Mouse (Mus musculus): ENCODE measurements around the gene Hnrnpa1.
"Not testable (repeated sequence)": the region's sequence is repeated elsewhere in the genome, so short reads cannot be mapped to it uniquely, and the experiment has no call there.

The Hnrnpa1 gene

DNA sequence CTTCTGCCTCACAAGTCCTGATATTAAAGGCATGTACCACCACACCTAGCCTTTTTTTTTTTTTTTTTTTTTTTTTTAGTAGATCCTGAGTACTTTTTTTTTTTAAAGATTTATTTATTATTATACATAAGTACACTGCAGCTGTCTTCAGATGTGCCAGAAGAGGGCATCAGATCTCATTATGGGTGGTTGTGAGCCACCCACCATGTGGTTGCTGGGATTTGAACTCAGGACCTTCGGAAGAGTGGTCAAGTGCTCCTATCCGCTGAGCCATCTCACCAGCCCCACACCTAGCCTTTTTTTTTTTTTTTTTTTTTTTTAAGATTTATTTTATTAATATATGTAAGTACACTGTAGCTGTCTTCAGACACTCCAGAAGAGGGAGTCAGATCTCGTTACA lies 35.7 kb downstream of the Hnrnpa1 start:
- DNase-seq, result not testable (repeated sequence)

DNA sequence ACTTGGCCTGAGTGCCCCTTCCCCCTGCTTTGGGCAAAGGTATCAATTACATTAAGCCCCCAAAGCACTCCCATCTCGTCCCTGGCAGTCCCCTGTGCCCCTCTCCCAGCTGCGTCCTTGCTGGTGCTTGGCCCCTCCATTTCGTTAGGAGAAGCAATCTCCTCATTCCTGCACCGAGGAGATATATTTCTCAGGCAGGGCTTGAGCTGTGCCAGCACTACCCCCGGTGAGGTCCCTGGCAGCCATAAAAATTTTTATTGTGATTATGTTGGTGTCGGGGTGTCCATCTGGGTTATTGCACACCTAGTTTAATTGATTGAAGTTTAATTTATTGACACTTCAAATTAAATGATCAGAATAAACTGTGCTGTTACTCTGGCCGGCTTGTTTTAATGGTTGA lies 37.7 kb downstream of the Hnrnpa1 start:
- DNase-seq, result no peak

DNA sequence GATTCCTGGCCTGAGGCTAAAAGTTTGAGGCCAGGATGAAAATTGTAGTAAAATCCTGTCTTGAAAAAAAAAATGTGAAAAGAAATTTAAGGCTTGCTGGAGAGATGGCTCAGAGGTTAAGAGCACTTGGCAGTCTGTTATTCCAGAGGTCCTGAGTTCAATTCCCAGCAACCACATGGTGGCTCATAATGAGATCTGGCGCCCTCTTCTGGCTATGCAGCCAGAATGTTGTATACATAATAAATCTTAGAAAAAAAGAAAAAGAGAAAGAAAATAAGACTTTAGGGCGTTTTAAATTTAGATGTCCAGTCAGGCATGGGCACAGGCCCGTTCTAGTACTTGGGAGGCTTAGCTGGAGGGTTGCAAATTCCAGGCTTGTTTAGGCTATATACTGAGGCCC lies 39.5 kb downstream of the Hnrnpa1 start:
- DNase-seq, result peak in 1 of 2 experiments; percentile 51

DNA sequence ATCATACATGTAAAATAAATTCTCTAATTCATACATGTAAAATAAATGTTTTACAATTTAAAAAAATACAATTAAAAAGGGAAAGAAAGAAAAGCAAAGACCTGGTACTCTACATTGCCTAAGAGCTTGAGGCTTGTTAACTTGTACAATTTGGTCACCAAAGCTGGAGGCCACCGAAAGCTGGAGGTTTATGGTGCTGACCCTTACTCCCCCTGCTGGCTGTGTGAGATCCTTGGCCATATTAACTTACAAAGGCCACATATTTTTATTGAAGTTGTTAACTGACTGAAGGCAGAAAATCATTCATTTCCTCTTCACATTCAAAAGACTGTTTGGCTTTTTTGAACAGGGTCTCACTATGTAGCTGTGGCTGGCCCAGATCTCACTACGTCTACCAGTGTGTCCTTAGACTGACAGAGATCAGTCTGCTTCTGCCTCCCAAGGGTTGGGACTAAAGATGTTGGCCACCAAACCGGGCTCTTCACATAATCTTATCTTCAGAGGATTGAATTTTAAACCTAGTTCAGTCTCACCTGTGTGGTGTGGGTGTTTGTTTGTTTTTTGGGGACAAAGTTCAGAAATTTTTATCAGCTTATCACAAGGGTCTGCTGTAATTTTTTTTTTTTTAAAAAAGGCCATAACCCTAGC lies 40.7 kb downstream of the Hnrnpa1 start:
- peak in 1 of 2 experiments; percentile 20 for DNase-seq

DNA sequence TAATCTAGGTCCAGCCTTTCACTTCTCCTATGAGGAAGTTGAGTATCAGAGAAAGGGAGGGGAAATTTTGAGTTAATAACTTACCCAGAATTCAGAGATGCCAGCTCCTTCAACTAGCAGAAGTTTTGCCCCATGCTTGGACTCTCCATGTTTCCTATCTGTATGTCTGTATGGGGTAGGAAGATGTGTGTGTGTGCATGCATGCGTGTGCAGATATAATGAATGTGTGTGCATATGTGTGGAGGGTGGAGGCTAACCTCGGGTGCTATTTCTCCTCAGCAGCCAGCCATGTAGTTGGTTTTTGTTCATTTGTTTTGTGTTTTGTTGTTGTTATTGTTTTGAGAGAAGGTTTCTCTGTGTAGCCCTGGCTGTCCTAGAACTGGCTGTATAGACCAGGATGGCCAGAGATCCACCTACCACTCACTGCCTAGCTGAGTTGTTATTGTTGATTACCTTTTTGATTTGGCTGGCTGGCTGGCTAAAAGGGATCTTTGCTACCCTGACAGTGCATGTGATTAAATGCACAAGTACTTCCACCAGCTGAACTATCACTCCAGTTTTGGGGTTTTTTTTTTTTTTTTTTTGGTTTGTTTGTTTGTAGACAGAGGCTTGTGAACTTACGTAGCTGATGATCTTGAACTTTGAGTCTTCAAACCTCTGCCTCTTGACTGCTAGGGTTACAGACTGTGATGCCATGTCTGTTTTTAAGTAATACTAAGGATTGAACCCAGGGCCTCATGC lies 41.4 kb downstream of the Hnrnpa1 start:
- DNase-seq, result no peak

DNA sequence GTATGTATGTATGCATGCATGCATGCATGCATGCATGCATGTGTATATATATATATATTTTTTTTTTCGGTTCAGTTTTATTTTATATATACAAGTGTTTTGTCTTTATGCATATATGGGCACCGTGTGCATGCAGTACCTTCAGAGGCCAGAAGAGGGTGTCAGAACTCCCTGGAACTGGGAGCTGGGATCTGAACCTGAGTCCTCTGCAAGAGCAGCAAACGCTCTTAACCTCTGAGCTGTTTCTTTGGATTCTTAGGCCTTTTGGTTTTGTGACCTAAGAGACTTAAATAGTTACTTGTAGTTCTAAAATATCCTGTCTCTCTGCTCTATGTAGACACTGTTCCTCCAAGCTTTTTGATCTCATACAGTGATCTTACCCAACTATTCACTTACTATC lies 43.8 kb downstream of the Hnrnpa1 start:
- peak; percentile 53 to 72 for DNase-seq

DNA sequence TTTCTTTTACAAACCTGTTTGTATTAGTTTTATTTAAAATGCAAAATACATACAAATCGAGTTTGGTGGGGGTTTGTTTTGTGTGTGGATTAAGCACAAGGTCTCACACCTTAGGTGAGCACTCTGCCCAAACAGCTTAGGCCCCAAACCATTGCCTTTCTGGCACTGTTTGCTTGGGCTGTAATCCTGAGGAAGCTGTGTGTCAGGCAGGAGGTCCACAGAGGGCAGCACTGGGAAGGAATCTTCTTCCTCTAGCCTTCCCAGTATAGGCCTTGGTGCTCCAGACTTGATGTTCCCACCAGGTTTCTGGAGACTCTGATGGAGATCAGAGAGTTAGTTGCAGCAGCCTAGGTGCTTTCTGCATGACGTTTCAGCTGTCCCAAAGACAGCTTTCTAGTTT lies 44.4 kb downstream of the Hnrnpa1 start:
- DNase-seq, result no peak

DNA sequence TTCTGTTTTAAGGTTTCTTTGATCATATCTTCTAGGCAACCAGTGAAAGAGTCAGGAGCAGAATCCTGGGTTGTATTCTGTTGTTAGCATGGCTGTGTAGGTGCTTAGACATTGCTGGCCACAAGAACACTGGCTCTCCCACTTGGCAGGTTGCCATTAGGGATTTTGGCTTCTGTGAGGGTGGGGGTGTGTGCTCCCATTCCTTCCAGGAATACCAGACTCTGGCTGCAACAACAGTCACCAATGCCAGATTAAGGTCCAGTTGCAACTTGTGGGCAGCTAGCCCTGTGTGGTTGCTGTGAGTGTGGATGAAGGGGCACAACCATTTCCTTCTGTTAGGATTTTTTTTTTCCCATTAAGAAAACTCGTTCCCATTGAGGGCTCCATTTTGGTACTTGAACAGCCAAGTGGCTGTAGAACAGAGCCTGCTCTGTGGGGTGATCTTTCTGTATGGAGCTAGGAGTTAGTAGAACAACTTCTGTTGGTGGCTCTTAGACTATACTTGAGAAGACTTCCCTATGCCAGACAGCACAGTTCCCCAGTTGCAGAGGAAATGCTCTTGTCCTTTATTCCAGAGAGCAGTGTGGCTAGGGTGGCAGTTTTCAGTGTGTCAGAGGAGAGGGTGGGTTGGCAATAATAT lies 45.7 kb downstream of the Hnrnpa1 start:
- peak; percentile 80 to 83 for DNase-seq

DNA sequence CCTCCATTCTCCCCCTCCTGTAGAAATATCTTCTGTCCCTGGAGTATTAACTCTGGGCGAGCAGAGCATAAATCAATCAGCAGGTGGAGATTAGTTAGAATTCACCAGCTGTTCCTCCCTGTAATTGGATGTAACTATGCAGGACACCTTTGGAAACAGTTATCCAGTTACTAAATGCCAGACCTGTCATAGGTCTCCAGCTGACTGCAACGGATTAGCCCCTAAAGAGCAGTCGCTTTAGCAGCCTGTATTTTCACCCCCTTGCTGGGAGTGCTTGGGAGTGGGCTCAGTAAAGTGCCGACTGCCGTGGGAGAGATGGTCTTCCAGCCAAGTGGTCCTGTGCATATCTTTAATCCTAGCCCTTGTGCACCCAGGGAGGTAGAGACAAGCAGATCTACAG lies 49.4 kb downstream of the Hnrnpa1 start:
- DNase-seq, result no peak

DNA sequence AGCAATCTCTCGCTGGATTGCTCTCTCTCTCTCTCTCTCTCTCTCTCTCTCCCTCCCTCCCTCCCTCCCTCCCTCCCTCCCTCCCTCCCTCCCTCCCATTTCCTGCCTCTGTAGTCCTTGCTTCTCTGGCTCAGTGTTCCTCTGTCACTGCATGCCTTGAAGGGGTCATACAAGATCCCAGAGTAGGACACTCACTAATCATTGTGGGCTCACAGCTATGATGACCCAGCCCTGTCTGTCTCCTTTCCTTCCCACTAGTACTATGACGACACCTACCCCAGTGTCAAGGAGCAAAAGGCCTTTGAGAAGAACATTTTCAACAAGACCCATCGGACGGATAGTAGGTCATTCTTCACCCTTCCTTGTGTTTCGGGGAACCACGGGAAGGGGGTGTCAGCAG lies 50.2 kb downstream of the Hnrnpa1 start:
- DNase-seq, result no peak

DNA sequence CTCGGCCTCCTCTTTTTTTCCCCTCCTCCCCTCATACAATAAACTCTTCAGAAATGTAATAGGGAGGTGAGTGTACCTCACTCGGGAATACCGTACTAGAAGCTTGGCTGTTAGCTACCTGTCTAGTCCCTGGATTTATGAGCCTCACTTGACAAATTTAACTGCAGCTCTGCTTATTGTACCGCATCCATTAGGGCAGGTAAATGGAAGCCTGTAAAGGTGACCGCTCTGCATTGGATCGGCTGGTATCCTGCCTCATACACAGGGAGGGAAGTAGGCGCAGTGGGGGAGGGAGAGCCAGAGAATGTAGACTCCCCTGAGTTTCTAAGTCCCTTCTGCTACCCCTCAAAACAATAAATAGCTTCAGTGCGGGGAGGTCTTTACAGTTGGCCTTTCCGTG lies 50.6 kb downstream of the Hnrnpa1 start:
- DNase-seq, result no peak

DNA sequence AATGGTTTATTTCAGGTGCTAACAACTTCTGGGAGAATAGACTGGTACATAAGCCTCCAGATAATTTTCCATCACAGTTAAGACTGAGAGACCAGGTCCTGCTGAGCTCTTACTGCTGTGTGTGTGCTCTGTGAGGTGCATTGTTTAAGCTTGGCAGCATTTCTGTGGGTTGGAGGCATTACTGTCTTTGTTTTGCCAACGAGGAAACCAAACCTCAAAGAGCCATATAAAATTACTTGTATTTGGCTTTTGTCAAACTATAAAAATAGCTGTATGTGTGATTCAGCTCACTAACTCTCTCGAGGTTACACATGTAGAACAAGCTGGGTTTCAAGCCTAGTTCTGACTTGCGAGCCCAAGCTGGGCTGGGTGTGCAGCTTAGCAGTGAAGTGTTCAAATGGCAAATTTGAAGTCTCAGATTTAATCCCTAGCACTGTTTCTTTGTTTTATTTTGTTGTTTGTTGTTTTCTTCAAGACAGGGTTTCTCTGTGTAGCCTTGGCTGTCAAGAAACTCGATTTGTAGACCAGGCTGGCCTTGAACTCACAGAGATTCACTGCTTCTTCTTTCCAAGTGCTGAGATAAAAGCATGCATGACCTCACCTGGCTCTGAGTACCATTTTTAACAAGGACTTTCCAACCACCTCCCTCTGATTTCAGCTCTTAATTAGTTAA lies 52.6 kb downstream of the Hnrnpa1 start:
- DNase-seq, result no peak

DNA sequence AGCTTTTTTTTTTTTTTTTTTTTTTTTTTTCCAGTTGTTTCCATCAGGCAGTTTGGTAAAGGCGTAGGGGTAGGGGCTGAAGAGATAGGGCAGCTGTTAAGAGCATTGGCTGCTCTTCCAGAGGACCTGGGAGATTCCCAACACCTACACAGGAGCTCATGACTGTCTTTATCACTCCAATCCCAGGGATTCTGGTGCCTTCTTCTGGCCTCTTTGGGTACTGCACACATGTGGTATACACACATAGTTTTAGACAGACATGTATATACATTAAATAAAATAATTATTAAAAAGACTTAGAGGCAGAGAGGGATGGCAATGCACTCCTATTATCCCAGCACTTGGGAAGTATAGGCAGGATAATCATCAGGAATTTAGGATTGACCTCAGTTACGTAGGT lies 53.1 kb downstream of the Hnrnpa1 start:
- DNase-seq, result no peak

DNA sequence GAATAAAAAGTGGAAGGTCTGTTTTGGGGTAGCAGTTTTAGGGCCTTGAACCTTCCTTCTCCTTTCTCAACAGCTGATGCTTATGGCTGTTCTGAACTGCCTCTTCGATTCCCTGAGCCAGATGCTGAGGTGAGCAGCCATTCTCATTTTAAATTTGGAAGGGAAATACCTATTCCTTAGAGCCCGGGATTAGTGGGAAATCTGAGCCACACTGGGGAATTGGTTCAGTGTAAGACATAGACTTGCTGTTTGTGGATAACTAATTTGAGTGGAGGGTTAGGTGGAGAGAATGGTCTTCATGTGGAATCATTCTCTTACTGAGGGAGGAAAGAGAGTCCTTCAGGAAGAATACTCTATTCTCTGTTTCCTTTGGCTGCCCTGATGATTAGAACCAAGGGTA lies 54.4 kb downstream of the Hnrnpa1 start:
- DNase-seq, result no peak

DNA sequence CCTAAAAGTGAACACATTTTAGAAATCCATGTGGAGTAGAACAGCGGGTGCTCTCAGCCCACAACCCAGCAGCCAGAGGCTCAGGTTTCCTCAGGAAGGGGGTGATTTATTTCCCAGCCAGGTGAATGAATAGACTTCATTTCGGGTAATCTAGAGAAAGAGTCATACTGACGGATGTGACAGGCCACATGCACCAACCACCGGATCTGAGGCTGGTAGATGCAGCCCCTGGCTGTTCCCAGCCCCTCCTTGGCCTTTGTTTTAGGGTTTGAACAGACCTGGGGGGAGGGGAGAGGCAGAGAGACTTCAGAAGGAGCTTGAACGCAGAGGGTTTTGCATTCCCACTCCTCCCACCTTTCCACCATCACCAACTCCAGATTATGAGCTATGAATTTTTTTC lies 55.6 kb downstream of the Hnrnpa1 start:
- DNase-seq, result no peak

Data from cerebellum, postnatal 14 days (tissue).